Mouse (Mus musculus) midbrain, postnatal 0 days (tissue): ENCODE measurements around the gene Gata5. TPM values are rescaled to one million over a fixed set of nuclear protein-coding genes. Genes with fewer than 3 reads are reported as not detected.
A peak's percentile ranks its signal among the peaks of the same experiment; 100 is the strongest.

Experiments used
- ATAC-seq: fragments of 200-750 bp; cut with Nextera tagmentation; 2 replicates; pipeline ENCODE4 v1.8.0; 2017; ENCODE audit warnings: moderate number of reproducible peaks, mild to moderate bottlenecking, moderate TSS enrichment, moderate library complexity; ENCODE audit not compliant: low FRiP score
- DNase-seq: peaks from one replicate; pipeline ENCODE4 v3.0.0-alpha.2; 2015; ENCODE audit warnings: low spot score
- H3K27ac ChIP-seq: fragments of 300-500 bp; sonication (generic); 2 replicates; pipeline ENCODE4 v1.5.1; 2014; ENCODE audit warnings: low read depth, mild to moderate bottlenecking, low read length, mixed read lengths
- H3K27me3 ChIP-seq: fragments of 300-500 bp; sonication (generic); 2 replicates; pipeline ENCODE4 v1.6.1; 2014; ENCODE audit warnings: low read length, control low read depth, mixed read lengths; ENCODE audit not compliant: insufficient read depth
- H3K36me3 ChIP-seq: fragments of 300-500 bp; sonication (generic); 2 replicates; pipeline ENCODE4 v1.6.1; 2014; ENCODE audit warnings: low read length, control low read depth, mixed read lengths; ENCODE audit not compliant: insufficient read depth
- H3K4me1 ChIP-seq: fragments of 300-500 bp; sonication (generic); 2 replicates; pipeline ENCODE4 v1.6.1; 2014; ENCODE audit warnings: mild to moderate bottlenecking, control low read depth, antibody characterized with exemption, low read length, mixed read lengths; ENCODE audit not compliant: insufficient read depth
- H3K4me2 ChIP-seq: fragments of 300-500 bp; sonication (generic); 2 replicates; pipeline ENCODE4 v1.6.1; 2014; ENCODE audit warnings: low read depth, mild to moderate bottlenecking, low read length, mixed read lengths; ENCODE audit not compliant: poor library complexity, severe bottlenecking
- H3K4me3 ChIP-seq: fragments of 300-500 bp; sonication (generic); 2 replicates; pipeline ENCODE4 v1.5.1; 2014; ENCODE audit warnings: low read depth, mild to moderate bottlenecking, low read length, moderate library complexity
- H3K9ac ChIP-seq: fragments of 300-500 bp; sonication (generic); replicated peaks from 2 replicates; pipeline ENCODE4 v1.6.1; 2014; ENCODE audit warnings: mild to moderate bottlenecking, low read length, moderate library complexity, mixed read lengths; ENCODE audit not compliant: poor library complexity, severe bottlenecking
- H3K9me3 ChIP-seq: fragments of 300-500 bp; sonication (generic); 2 replicates; pipeline ENCODE4 v1.6.1; 2016; ENCODE audit warnings: low read length, control low read depth
- CTCF ChIP-seq: IDR thresholded peaks from 2 replicates; pipeline ENCODE4 v1.5.1; 2016; ENCODE audit warnings: antibody characterized with exemption, mild to moderate bottlenecking
- WGBS: fragments of 180-500 bp; shearing (Covaris S2); extraction: QIAGEN DNeasy Blood & Tissue Kit; methylation state at CpG from one replicate; pipeline ENCODE4 v1.1.7; 2014; 5-methylcytosine and 5-hydroxymethylcytosine counted together
- polyA plus RNA-seq: library from polyadenylated mRNA; unstranded; fragments of >200 nt; fragmentation: Nextera tagmentation; extraction: Ambion mirVana; gene quantifications from 2 replicates; pipeline ENCODE4 v1.2.1, GENCODE M21; 2015
- total RNA-seq: library from RNA; depleted of rRNA; stranded (reverse); fragments of >200 nt; gene quantifications from 2 replicates; pipeline ENCODE4 v1.2.3, GENCODE M21; 2014

The Gata5 gene
- total and polyA plus RNA-seq, 2 experiments from 2014 or later: not detected

GRCm38 (mm10) chr2:180362585-180363433 lies 28.3 kb upstream of the Gata5 start:
- DNase-seq: no peak
- Histone ChIP-seq H3K9ac (no peak overlapping the region), H3K4me2 (no peak overlapping the region), H3K36me3 (no peaks in the 10 kb centered on the region), H3K27me3 (no peaks in the 10 kb centered on the region), H3K4me1 (no peaks in the 10 kb centered on the region), H3K9me3 (no peaks in the 10 kb centered on the region), H3K4me3 (no peak overlapping the region), H3K27ac (no peak overlapping the region)
- TF ChIP-seq CTCF: no peak
- 73% methylated on average over 7 of the region's 7 CpGs for WGBS
- no peak for ATAC-seq

GRCm38 (mm10) chr2:180359062-180359461 lies 24.6 kb upstream of the Gata5 start:
- H3K4me3 ChIP-seq: no peak overlapping the region
- DNase-seq (peak; percentile 73), ATAC-seq (0 out of 2 replicates have a peak, but pooled peaks have one; percentile 63)
- H3K4me1 ChIP-seq: no peaks in the 10 kb centered on the region
- no peaks in the 10 kb centered on the region for H3K27me3 ChIP-seq
- no peak overlapping the region for H3K27ac ChIP-seq
- H3K36me3 ChIP-seq: no peaks in the 10 kb centered on the region
- H3K4me2 ChIP-seq: no peak overlapping the region
- no peaks in the 10 kb centered on the region for H3K9me3 ChIP-seq
- H3K9ac ChIP-seq: no peak overlapping the region
- TF ChIP-seq CTCF: peak; percentile 75
- 8% methylated on average over 4 of the region's 4 CpGs for WGBS

GRCm38 (mm10) chr2:180353338-180353737 lies 18.8 kb upstream of the Gata5 start:
- H3K36me3 ChIP-seq: no peaks in the 10 kb centered on the region
- no peaks in the 10 kb centered on the region for H3K4me1 ChIP-seq
- peak; percentile 84 for TF ChIP-seq CTCF
- H3K9me3 ChIP-seq: no peaks in the 10 kb centered on the region
- H3K4me2 ChIP-seq: no peak overlapping the region
- peak; percentile 68 for ATAC-seq
- DNase-seq: peak; percentile 77
- WGBS: 46% methylated on average over 20 of the region's 20 CpGs
- no peak overlapping the region for H3K27ac ChIP-seq
- H3K27me3 ChIP-seq: no peaks in the 10 kb centered on the region; the same call in 1 of the 2 replicates
- no peak overlapping the region for H3K9ac ChIP-seq
- no peak overlapping the region for H3K4me3 ChIP-seq

DNA sequence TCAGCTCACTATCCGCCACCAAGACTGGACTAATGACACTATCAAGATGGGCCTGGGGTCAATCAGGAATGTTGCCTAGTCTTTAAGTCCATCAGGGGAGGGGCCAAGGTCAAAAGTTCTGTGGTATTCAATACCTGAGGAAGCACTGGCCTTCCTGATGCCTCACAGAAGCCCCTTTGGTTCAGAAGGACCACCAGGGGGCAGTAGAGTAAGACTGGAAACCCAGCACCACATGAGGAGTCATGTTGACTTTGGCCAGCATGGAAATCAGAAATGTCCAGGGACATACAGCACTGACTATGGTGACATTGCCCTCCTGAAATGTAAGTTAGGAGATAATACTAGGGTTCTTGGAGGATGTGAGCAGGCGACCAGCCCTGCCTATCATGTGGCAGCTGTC lies 16.2 kb upstream of the Gata5 start:
- Histone ChIP-seq H3K9me3 (no peaks in the 10 kb centered on the region), H3K4me1 (no peaks in the 10 kb centered on the region), H3K36me3 (no peaks in the 10 kb centered on the region), H3K9ac (no peak overlapping the region), H3K4me2 (no peak overlapping the region), H3K27me3 (no peaks in the 10 kb centered on the region; the same call in 1 of the 2 replicates), H3K27ac (no peak overlapping the region), H3K4me3 (no peak overlapping the region)
- WGBS: 49% methylated on average over 2 of the region's 2 CpGs
- TF ChIP-seq CTCF: peak; percentile 66
- DNase-seq (peak; percentile 39), ATAC-seq (no peak)

DNA sequence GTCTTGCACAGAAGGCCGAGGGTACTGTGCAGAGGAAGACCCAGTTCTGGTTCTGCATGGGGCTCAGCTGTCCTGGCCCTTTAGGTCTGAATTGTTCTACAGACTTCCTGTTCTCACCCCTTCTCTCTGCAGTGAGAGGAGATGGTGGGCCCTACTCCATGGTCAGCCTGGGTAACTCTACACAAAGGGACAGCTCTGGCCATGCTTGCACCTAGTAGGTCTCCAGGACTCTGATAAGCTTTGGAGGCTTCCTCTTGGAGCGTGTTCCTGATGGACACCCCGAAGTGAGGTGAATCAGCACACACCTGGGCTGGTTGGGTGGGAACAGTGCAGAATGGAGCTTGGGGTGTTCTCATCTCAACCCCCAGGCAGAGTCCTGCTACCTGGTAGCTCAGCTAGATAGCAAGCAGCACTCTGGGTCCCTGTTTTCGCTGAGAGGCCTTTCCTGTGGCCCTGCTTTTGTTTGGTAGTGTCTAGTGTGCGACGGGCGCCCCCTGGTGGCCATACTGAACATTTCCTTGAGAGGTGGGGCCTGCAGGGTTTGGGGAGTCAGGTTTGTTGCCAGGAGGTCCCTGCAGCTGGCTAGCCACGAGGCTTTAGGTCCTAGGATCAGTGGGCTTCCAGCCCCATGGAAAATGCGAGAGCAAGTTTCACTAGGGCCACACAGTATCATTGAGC lies 12.5 kb upstream of the Gata5 start:
- no peaks in the 10 kb centered on the region for H3K9me3 ChIP-seq

GRCm38 (mm10) chr2:180343092-180343491 lies 8.6 kb upstream of the Gata5 start:
- H3K9ac ChIP-seq: no peak overlapping the region
- H3K4me3 ChIP-seq: no peak overlapping the region
- H3K27ac ChIP-seq: no peak overlapping the region
- H3K4me2 ChIP-seq: no peak overlapping the region
- no peaks in the 10 kb centered on the region for H3K27me3 ChIP-seq
- TF ChIP-seq CTCF: no peak
- ATAC-seq (no peak), DNase-seq (no peak)
- no peaks in the 10 kb centered on the region for H3K4me1 ChIP-seq
- no peaks in the 10 kb centered on the region for H3K9me3 ChIP-seq
- WGBS: 86% methylated on average over 13 of the region's 13 CpGs
- no peaks in the 10 kb centered on the region for H3K36me3 ChIP-seq

More for the DNA sequence above, 12.5 kb upstream of the Gata5 start:
- peak; percentile 80 for DNase-seq
- WGBS: 33% methylated on average over 9 of the region's 9 CpGs
- no peak for ATAC-seq
- Histone ChIP-seq H3K4me2 (no peak overlapping the region), H3K4me3 (no peak overlapping the region), H3K27me3 (no peaks in the 10 kb centered on the region; the same call in 1 of the 2 replicates), H3K9ac (no peak overlapping the region), H3K4me1 (no peaks in the 10 kb centered on the region), H3K36me3 (no peaks in the 10 kb centered on the region), H3K27ac (no peak overlapping the region)
- peak; percentile 87 for TF ChIP-seq CTCF
